Mouse (Mus musculus) thymus, adult 2 months (tissue): ENCODE results near the gene Plekhg3.

ENCODE experiments used
- CTCF ChIP-seq: fragments of 200-500 bp; IDR thresholded peaks from 2 replicates; pipeline ENCODE4 v1.5.1; 2012; ENCODE audit warnings: mild to moderate bottlenecking, control low read depth, low read length, moderate library complexity, borderline replicate concordance; ENCODE audit not compliant: control insufficient read depth, poor library complexity, insufficient read depth; ENCODE audit errors: extremely low read depth
- POLR2A ChIP-seq: fragments of 200-500 bp; IDR thresholded peaks from 2 replicates; pipeline ENCODE4 v1.6.1; 2012; ENCODE audit warnings: mild to moderate bottlenecking, low read length, control low read depth, moderate library complexity; ENCODE audit not compliant: control insufficient read depth, poor library complexity, insufficient read depth; ENCODE audit errors: extremely low read depth

DNA sequence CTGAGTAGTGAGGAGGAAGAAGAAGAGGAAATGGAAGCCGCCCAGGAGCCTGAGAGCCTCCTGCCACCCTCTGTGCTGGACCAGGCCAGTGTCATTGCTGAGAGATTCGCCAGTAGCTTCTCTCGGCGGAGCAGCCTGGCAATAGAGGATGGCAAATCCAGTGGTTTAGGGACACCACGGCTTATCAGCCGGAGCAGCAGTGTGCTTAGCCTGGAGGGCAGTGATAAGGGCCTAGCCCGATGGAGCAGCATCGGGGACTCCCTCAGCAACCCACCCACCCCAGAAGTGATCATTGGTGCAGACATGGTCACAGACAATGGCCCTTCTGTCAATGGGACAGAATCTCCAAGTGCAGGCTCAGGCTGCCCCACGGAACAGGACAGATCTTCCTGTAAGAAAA, 45.4 kb downstream of the Plekhg3 start:
- TF ChIP-seq CTCF: no peak
- TF ChIP-seq POLR2A: no peak
